ENCODE assay signal across 8 mouse cellular contexts in genomic region chr7:130266166-130266490, GRCm38 (mm10).
A peak's percentile ranks its signal among the peaks of the same experiment; 100 is the strongest.
DNase-seq lines count a peak whose midpoint lies in the region; ATAC-seq lines count a peak whose summit lies in the region.

No protein-coding gene starts in this region.

- H3K4me2 ChIP-seq in hindbrain, embryonic 13.5 days: peak overlapping the region; percentile 96
- H3K4me2 ChIP-seq in limb, embryonic 12.5 days: peak overlapping the region; percentile 75
- peak overlapping the region; percentile 85 for H3K4me2 ChIP-seq in midbrain, embryonic 12.5 days (replicated peaks)
- H3K4me2 ChIP-seq in stomach, embryonic 15.5 days: peak overlapping the region; percentile 76

- under 1% methylated on average over 52 of the region's 52 CpGs for WGBS in hindbrain, embryonic 13.5 days
- under 1% methylated on average over 26 of the region's 52 CpGs for WGBS in limb, embryonic 12.5 days
- under 1% methylated on average over 51 of the region's 52 CpGs for WGBS in midbrain, embryonic 12.5 days
- under 1% methylated on average over 52 of the region's 52 CpGs for WGBS in stomach, embryonic 15.5 days

- H3K4me1 ChIP-seq in hindbrain, embryonic 13.5 days (replicated peaks): peaks cover 68% of the 10 kb centered on the region
- H3K4me1 ChIP-seq in limb, embryonic 12.5 days (replicated peaks): peaks cover 52% of the 10 kb centered on the region
- peaks cover 76% of the 10 kb centered on the region for H3K4me1 ChIP-seq in midbrain, embryonic 12.5 days
- peaks cover 6% of the 10 kb centered on the region; the same call in 1 of the 2 replicates for H3K4me1 ChIP-seq in stomach, embryonic 15.5 days

- peak; percentile 46; the same call in 1 of the 2 replicates for ATAC-seq in hindbrain, embryonic 13.5 days (ENCODE audit: low FRiP score)
- peak; percentile 82 for ATAC-seq in limb, embryonic 12.5 days (ENCODE audit: insufficient number of reproducible peaks, insufficient read depth, low FRiP score, low TSS enrichment, low read depth)
- peak; percentile 69 for ATAC-seq in midbrain, embryonic 12.5 days (ENCODE audit: low FRiP score, low read depth)
- ATAC-seq in stomach, embryonic 15.5 days (ENCODE audit: insufficient read depth, low FRiP score, low read depth): peak; percentile 90

- no peaks in the 10 kb centered on the region for H3K36me3 ChIP-seq in hindbrain, embryonic 13.5 days
- H3K36me3 ChIP-seq in limb, embryonic 12.5 days: peaks cover 8% of the 10 kb centered on the region
- H3K36me3 ChIP-seq in midbrain, embryonic 12.5 days: no peaks in the 10 kb centered on the region
- H3K36me3 ChIP-seq in stomach, embryonic 15.5 days: no peaks in the 10 kb centered on the region

- H3K27me3 ChIP-seq in hindbrain, embryonic 13.5 days: peaks cover 22% of the 10 kb centered on the region; the same call in 1 of the 2 replicates
- peaks cover 23% of the 10 kb centered on the region for H3K27me3 ChIP-seq in limb, embryonic 12.5 days
- peaks cover 21% of the 10 kb centered on the region for H3K27me3 ChIP-seq in midbrain, embryonic 12.5 days
- H3K27me3 ChIP-seq in stomach, embryonic 15.5 days (replicated peaks): no peaks in the 10 kb centered on the region

- peak overlapping the region; percentile 65 for H3K4me3 ChIP-seq in hindbrain, embryonic 13.5 days
- peak overlapping the region; percentile 85 for H3K4me3 ChIP-seq in limb, embryonic 12.5 days (replicated peaks)
- peak overlapping the region; percentile 86 for H3K4me3 ChIP-seq in midbrain, embryonic 12.5 days
- peak overlapping the region; percentile 68 for H3K4me3 ChIP-seq in stomach, embryonic 15.5 days (replicated peaks)

- H3K27ac ChIP-seq in hindbrain, embryonic 13.5 days: peak overlapping the region; percentile 85
- peak overlapping the region; percentile 96 for H3K27ac ChIP-seq in limb, embryonic 12.5 days
- peak overlapping the region; percentile 91 for H3K27ac ChIP-seq in midbrain, embryonic 12.5 days (replicated peaks)
- peak overlapping the region; percentile 92 for H3K27ac ChIP-seq in stomach, embryonic 15.5 days

- H3K9me3 ChIP-seq in hindbrain, embryonic 13.5 days: no peaks in the 10 kb centered on the region
- H3K9me3 ChIP-seq in limb, embryonic 12.5 days: no peaks in the 10 kb centered on the region
- no peaks in the 10 kb centered on the region for H3K9me3 ChIP-seq in midbrain, embryonic 12.5 days
- no peaks in the 10 kb centered on the region for H3K9me3 ChIP-seq in stomach, embryonic 15.5 days

- DNase-seq in adipocyte (ENCODE audit: low spot score): peak; percentile 73
- peak; percentile 21 to 63 for DNase-seq in cerebellum, postnatal 25 days
- peak; percentile 13 to 16 for DNase-seq in gastrocnemius, adult 8-10 months (ENCODE audit: low spot score in 2 of 2)
- no peak for DNase-seq in natural killer cell, adult 2 months (ENCODE audit: low spot score in 2 of 2)

- peak overlapping the region; percentile 88 for H3K9ac ChIP-seq in hindbrain, embryonic 13.5 days
- H3K9ac ChIP-seq in limb, embryonic 12.5 days (replicated peaks): peak overlapping the region; percentile 95
- H3K9ac ChIP-seq in midbrain, embryonic 12.5 days (replicated peaks): peak overlapping the region; percentile 89
- peak overlapping the region; percentile 77 for H3K9ac ChIP-seq in stomach, embryonic 15.5 days

Comparison
In these comparisons a context has a peak if more than half of its experiments do, and no peak if none do; other contexts are left out.
1. DNase-seq: peak in adipocyte (single experiment), cerebellum, postnatal 25 days (2 of 2) and gastrocnemius, adult 8-10 months (2 of 2); none in natural killer cell, adult 2 months (0 of 2).
2. Peak in every context shown above with its lines, with median percentiles within 50 percentile points of each other: ATAC-seq, H3K27ac ChIP-seq, H3K4me2 ChIP-seq, H3K4me3 ChIP-seq and H3K9ac ChIP-seq.